Mouse (Mus musculus): Measurements from ENCODE around the gene Fuca1. TPM values are rescaled to one million over a fixed set of nuclear protein-coding genes. Genes with fewer than 3 reads are reported as not detected.
A peak's percentile ranks its signal among the peaks of the same experiment; 100 is the strongest.

Gene Fuca1
- polyA plus RNA-seq, 1 experiment from 2014 or later, result 70.2 TPM

DNA sequence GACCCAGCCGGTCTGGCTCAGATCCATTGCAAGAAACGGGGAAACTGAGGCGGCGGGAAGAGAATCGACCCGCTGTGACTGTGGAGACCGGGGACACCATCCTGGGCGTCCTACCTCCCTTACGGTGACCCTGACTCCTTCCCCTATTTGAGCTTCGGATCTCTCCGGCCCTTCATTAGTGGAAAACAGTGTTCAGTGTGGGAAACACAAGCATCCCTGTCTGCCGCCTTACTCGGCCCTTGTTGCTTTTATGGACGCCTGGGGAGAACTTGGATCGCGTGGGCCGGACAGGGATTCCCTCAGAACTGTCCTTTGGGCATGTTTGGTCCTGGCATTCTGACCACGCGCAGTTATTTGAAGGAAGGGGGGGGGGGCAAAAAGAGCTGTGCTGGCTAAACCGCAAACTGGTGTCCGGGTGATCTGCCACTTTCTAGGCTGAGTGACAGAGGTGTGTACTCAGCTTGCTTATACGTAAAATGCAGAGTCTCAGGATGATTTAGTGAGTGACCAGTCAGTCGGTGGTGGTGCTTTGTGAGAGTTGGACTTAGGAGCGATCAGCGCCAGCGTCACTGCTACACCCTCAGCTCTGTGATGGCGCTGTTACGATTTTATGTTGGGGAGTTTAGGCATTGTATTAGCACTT lies 26.2 kb downstream of the Fuca1 start:
- H3K4me2 ChIP-seq (ENCODE audit: low read depth, low read length), result peak overlapping the region; percentile 80
- H3K27ac ChIP-seq (replicated peaks; ENCODE audit: low read depth, low read length), result peak overlapping the region; percentile 66
- peaks cover 11% of the 10 kb centered on the region; the same call in 1 of the 2 replicates for H3K4me1 ChIP-seq (ENCODE audit: control insufficient read depth, insufficient read depth, low read length)
- peak; percentile 12 for ATAC-seq (ENCODE audit: low read depth)
- 1% methylated on average over 27 of the region's 28 CpGs for WGBS
- peak overlapping the region; percentile 84 for H3K4me3 ChIP-seq (ENCODE audit: low read depth, low read length)
- peak overlapping the region; percentile 78 for H3K9ac ChIP-seq (ENCODE audit: low read depth, low read length)
- H3K36me3 ChIP-seq (ENCODE audit: control insufficient read depth, insufficient read depth, low read length), result peaks cover 11% of the 10 kb centered on the region
- DNase-seq (ENCODE audit: low spot score), result peak; percentile 15
- no peaks in the 10 kb centered on the region for H3K27me3 ChIP-seq (replicated peaks; ENCODE audit: control insufficient read depth, insufficient read depth, low read length)
- no peaks in the 10 kb centered on the region for H3K9me3 ChIP-seq (ENCODE audit: control insufficient read depth, low read length)

- Histone ChIP-seq H3K36me3 (ENCODE audit: control insufficient read depth, insufficient read depth, low read length) (peaks cover 19% of the 10 kb centered on the region), H3K4me1 (ENCODE audit: control insufficient read depth, insufficient read depth, low read length) (peaks cover 11% of the 10 kb centered on the region; the same call in 1 of the 2 replicates), H3K4me3 (ENCODE audit: low read depth, low read length) (no peak overlapping the region), H3K9ac (ENCODE audit: low read depth, low read length) (peak overlapping the region; percentile 19; the same call in 1 of the 2 replicates), H3K27me3 (replicated peaks; ENCODE audit: control insufficient read depth, insufficient read depth, low read length) (no peaks in the 10 kb centered on the region), H3K4me2 (ENCODE audit: low read depth, low read length) (no peak overlapping the region), H3K9me3 (ENCODE audit: control insufficient read depth, low read length) (no peaks in the 10 kb centered on the region), H3K27ac (replicated peaks; ENCODE audit: low read depth, low read length) (no peak overlapping the region)
- DNase-seq (ENCODE audit: low spot score) (no peak), ATAC-seq (ENCODE audit: low read depth) (no peak)
- 91% methylated on average over 8 of the region's 8 CpGs for WGBS
These were observed 27.6 kb downstream of the Fuca1 start for GRCm38 (mm10) chr4:135948142-135948541.

DNA sequence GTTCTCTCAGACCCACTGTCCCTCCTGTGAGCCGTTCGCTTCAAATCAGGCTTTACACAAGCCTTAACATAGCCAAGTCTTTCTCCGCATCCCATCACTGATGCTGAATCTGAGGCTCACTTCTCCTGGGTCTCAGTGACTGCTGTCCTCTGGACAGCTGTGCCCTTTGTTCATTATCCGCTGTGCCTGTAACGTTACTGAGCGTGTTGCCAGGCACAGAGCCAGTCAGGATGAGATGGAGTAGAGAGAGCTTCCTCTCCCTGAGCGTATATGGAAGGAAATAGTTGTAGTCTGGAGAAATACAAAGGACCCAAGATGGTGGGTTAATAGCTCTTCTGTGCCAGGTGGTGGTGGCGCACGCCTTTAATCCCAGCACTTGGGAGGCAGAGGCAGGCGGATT lies 28.9 kb downstream of the Fuca1 start:
- Histone ChIP-seq H3K27ac (replicated peaks; ENCODE audit: low read depth, low read length) (no peak overlapping the region), H3K36me3 (ENCODE audit: control insufficient read depth, insufficient read depth, low read length) (peaks cover 19% of the 10 kb centered on the region), H3K9ac (ENCODE audit: low read depth, low read length) (no peak overlapping the region), H3K4me3 (ENCODE audit: low read depth, low read length) (no peak overlapping the region), H3K9me3 (ENCODE audit: control insufficient read depth, low read length) (no peaks in the 10 kb centered on the region), H3K4me1 (ENCODE audit: control insufficient read depth, insufficient read depth, low read length) (peaks cover 8% of the 10 kb centered on the region; the same call in 1 of the 2 replicates), H3K27me3 (replicated peaks; ENCODE audit: control insufficient read depth, insufficient read depth, low read length) (no peaks in the 10 kb centered on the region), H3K4me2 (ENCODE audit: low read depth, low read length) (no peak overlapping the region)
- ATAC-seq (ENCODE audit: low read depth) (no peak), DNase-seq (ENCODE audit: low spot score) (no peak)
- WGBS, result 87% methylated on average over 10 of the region's 10 CpGs

DNA sequence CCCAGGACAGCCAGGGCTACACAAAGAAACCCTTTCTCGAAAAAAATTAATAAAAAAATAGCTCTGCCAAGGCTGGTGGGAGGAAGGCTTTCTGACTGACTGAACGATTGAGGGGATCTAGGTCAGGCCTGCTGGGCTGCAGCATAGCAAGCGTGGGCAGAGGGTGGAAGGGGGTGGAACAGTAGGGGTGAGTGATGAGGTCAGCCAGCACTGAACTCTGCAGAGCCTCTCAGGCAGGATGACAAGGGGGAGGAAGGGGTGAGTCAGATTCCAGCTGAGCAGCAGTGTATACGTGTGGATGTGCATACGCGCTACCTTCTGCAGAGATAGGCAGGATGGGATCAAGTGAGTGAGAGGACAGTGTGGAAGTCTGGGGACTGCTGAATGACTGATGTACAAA lies 29.4 kb downstream of the Fuca1 start:
- 65% methylated on average over 6 of the region's 6 CpGs for WGBS
- peaks cover 8% of the 10 kb centered on the region; the same call in 1 of the 2 replicates for H3K4me1 ChIP-seq (ENCODE audit: control insufficient read depth, insufficient read depth, low read length)
- 0 out of 2 replicates have a peak overlapping the region, but pooled peaks have one; percentile 10 for H3K9ac ChIP-seq (ENCODE audit: low read depth, low read length)
- DNase-seq (ENCODE audit: low spot score) (peak; percentile 32), ATAC-seq (ENCODE audit: low read depth) (no peak; the same call in 1 of the 2 replicates)
- no peak overlapping the region for H3K4me2 ChIP-seq (ENCODE audit: low read depth, low read length)
- H3K36me3 ChIP-seq (ENCODE audit: control insufficient read depth, insufficient read depth, low read length), result peaks cover 22% of the 10 kb centered on the region
- H3K4me3 ChIP-seq (ENCODE audit: low read depth, low read length), result no peak overlapping the region
- H3K27ac ChIP-seq (replicated peaks; ENCODE audit: low read depth, low read length), result no peak overlapping the region
- H3K27me3 ChIP-seq (replicated peaks; ENCODE audit: control insufficient read depth, insufficient read depth, low read length), result no peaks in the 10 kb centered on the region
- H3K9me3 ChIP-seq (ENCODE audit: control insufficient read depth, low read length), result no peaks in the 10 kb centered on the region

- DNase-seq (ENCODE audit: low spot score) (no peak), ATAC-seq (ENCODE audit: low read depth) (no peak)
- Histone ChIP-seq H3K4me1 (ENCODE audit: control insufficient read depth, insufficient read depth, low read length) (peaks cover 8% of the 10 kb centered on the region; the same call in 1 of the 2 replicates), H3K9ac (ENCODE audit: low read depth, low read length) (no peak overlapping the region), H3K36me3 (ENCODE audit: control insufficient read depth, insufficient read depth, low read length) (peaks cover 25% of the 10 kb centered on the region), H3K4me3 (ENCODE audit: low read depth, low read length) (no peak overlapping the region), H3K27me3 (replicated peaks; ENCODE audit: control insufficient read depth, insufficient read depth, low read length) (no peaks in the 10 kb centered on the region), H3K4me2 (ENCODE audit: low read depth, low read length) (no peak overlapping the region), H3K9me3 (ENCODE audit: control insufficient read depth, low read length) (no peaks in the 10 kb centered on the region), H3K27ac (replicated peaks; ENCODE audit: low read depth, low read length) (no peak overlapping the region)
- 85% methylated on average over 6 of the region's 6 CpGs for WGBS
These were observed 29.8 kb downstream of the Fuca1 start for GRCm38 (mm10) chr4:135950365-135950764.

- H3K9me3 ChIP-seq (ENCODE audit: control insufficient read depth, low read length), result no peaks in the 10 kb centered on the region
These were observed 31.0 kb downstream of the Fuca1 start for GRCm38 (mm10) chr4:135951505-135951904.

DNA sequence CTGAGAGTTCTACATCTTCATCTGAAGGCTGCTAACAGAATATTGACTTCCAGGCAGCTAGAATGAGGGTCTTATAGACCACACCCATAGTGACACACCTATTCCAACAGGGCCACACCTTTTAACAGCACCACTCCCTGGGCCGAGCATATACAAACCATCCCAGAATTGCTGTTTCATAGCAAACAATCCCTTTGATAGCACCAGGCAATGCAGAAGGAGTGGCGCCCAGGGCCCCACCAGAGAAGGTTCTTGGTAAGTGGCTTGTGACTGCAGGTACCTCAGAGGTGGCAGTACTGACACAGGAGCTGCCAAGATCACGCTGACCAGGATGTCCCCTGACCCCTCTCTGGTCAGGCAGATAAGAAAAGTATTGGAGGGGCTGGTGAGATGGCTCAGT lies 32.6 kb downstream of the Fuca1 start:
- H3K27ac ChIP-seq (replicated peaks; ENCODE audit: low read depth, low read length), result no peak overlapping the region
- H3K4me1 ChIP-seq (ENCODE audit: control insufficient read depth, insufficient read depth, low read length), result 0 out of 2 replicates have a peak, but pooled peaks cover under 1% of the 10 kb centered on the region
- no peak overlapping the region for H3K4me2 ChIP-seq (ENCODE audit: low read depth, low read length)
- H3K9me3 ChIP-seq (ENCODE audit: control insufficient read depth, low read length), result no peaks in the 10 kb centered on the region
- no peak overlapping the region for H3K4me3 ChIP-seq (ENCODE audit: low read depth, low read length)
- ATAC-seq (ENCODE audit: low read depth) (no peak), DNase-seq (ENCODE audit: low spot score) (no peak)
- no peaks in the 10 kb centered on the region for H3K27me3 ChIP-seq (replicated peaks; ENCODE audit: control insufficient read depth, insufficient read depth, low read length)
- no peak overlapping the region for H3K9ac ChIP-seq (ENCODE audit: low read depth, low read length)
- H3K36me3 ChIP-seq (ENCODE audit: control insufficient read depth, insufficient read depth, low read length), result peaks cover 43% of the 10 kb centered on the region
- WGBS, result 94% methylated on average over 3 of the region's 3 CpGs

More at GRCm38 (mm10) chr4:135951505-135951904, 31.0 kb downstream of the Fuca1 start:
- no peak overlapping the region for H3K4me2 ChIP-seq (ENCODE audit: low read depth, low read length)
- no peaks in the 10 kb centered on the region for H3K27me3 ChIP-seq (replicated peaks; ENCODE audit: control insufficient read depth, insufficient read depth, low read length)
- H3K36me3 ChIP-seq (ENCODE audit: control insufficient read depth, insufficient read depth, low read length), result peaks cover 33% of the 10 kb centered on the region
- WGBS, result 94% methylated on average over 3 of the region's 3 CpGs
- no peak for ATAC-seq (ENCODE audit: low read depth)
- 0 out of 2 replicates have a peak, but pooled peaks cover 8% of the 10 kb centered on the region for H3K4me1 ChIP-seq (ENCODE audit: control insufficient read depth, insufficient read depth, low read length)
- no peak overlapping the region for H3K27ac ChIP-seq (replicated peaks; ENCODE audit: low read depth, low read length)
- no peak overlapping the region for H3K4me3 ChIP-seq (ENCODE audit: low read depth, low read length)
- DNase-seq (ENCODE audit: low spot score), result no peak
- no peak overlapping the region for H3K9ac ChIP-seq (ENCODE audit: low read depth, low read length)

DNA sequence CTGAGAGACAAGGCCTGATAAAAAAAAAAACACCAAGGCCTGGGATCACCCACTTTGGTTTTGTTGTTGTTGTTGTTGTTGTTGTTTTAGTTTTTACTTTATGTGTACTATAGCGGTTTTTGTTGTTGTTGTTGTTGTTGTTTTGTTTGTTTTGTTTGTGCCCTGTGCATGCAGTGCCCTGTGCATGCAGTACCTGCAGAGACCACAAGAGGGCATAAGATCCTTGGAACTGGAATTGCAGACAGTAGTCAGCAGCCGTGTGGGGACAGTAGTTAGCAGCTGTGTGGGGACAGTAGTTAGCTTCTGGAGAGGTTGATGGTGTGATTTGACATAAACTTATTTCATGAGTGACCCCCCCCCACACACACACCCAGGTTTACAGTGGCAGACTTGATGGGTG lies 33.7 kb downstream of the Fuca1 start:
- ATAC-seq (ENCODE audit: low read depth) (0 out of 2 replicates have a peak, but pooled peaks have one; percentile 51), DNase-seq (ENCODE audit: low spot score) (peak; percentile 69)
- Histone ChIP-seq H3K4me2 (ENCODE audit: low read depth, low read length) (no peak overlapping the region), H3K9ac (ENCODE audit: low read depth, low read length) (no peak overlapping the region), H3K27me3 (replicated peaks; ENCODE audit: control insufficient read depth, insufficient read depth, low read length) (no peaks in the 10 kb centered on the region), H3K9me3 (ENCODE audit: control insufficient read depth, low read length) (no peaks in the 10 kb centered on the region), H3K36me3 (ENCODE audit: control insufficient read depth, insufficient read depth, low read length) (peaks cover 53% of the 10 kb centered on the region), H3K4me1 (ENCODE audit: control insufficient read depth, insufficient read depth, low read length) (no peaks in the 10 kb centered on the region), H3K4me3 (ENCODE audit: low read depth, low read length) (no peak overlapping the region), H3K27ac (replicated peaks; ENCODE audit: low read depth, low read length) (no peak overlapping the region)
- 13% methylated on average over 2 of the region's 2 CpGs for WGBS

DNA sequence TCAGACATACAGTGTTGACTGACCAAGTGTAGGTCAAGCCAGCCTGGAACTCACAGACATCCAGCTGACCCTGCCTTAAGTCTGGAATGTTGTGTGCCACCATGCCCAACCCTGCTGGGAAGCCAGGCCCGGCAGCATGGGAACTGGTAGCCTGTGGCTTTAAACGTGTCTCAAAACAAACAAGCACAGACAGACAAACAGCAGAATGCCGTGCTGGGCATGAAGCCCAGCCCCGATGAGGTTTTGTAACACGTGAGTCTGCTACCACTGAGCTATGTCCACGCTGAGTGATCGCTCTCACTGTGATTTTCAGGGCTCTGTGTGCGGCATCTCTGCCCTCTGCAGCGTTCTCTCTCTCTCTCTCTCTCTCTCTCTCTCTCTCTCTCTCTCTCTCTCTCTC lies 35.4 kb downstream of the Fuca1 start:
- 85% methylated on average over 8 of the region's 9 CpGs for WGBS
- Histone ChIP-seq H3K4me3 (ENCODE audit: low read depth, low read length) (no peak overlapping the region), H3K9me3 (ENCODE audit: control insufficient read depth, low read length) (no peaks in the 10 kb centered on the region), H3K4me1 (ENCODE audit: control insufficient read depth, insufficient read depth, low read length) (no peaks in the 10 kb centered on the region), H3K27ac (replicated peaks; ENCODE audit: low read depth, low read length) (no peak overlapping the region), H3K9ac (ENCODE audit: low read depth, low read length) (no peak overlapping the region), H3K27me3 (replicated peaks; ENCODE audit: control insufficient read depth, insufficient read depth, low read length) (no peaks in the 10 kb centered on the region), H3K4me2 (ENCODE audit: low read depth, low read length) (no peak overlapping the region), H3K36me3 (ENCODE audit: control insufficient read depth, insufficient read depth, low read length) (peaks cover 66% of the 10 kb centered on the region)
- ATAC-seq (ENCODE audit: low read depth) (no peak), DNase-seq (ENCODE audit: low spot score) (no peak)
